Mouse (Mus musculus) lung, postnatal 10 days (tissue): ENCODE measurements around the gene Gng13.
A peak's percentile ranks its signal among the peaks of the same experiment; 100 is the strongest.

Source experiments
- DNase-seq: peaks from one replicate; pipeline ENCODE4 v3.0.0; 2021

The Gng13 gene

GRCm38 (mm10) chr17:25716711-25717637, at the start of gene Gng13:
Gene Gng13, plus strand, starts transcription at chr17:25717171.
- DNase-seq = peak; percentile 50

DNA sequence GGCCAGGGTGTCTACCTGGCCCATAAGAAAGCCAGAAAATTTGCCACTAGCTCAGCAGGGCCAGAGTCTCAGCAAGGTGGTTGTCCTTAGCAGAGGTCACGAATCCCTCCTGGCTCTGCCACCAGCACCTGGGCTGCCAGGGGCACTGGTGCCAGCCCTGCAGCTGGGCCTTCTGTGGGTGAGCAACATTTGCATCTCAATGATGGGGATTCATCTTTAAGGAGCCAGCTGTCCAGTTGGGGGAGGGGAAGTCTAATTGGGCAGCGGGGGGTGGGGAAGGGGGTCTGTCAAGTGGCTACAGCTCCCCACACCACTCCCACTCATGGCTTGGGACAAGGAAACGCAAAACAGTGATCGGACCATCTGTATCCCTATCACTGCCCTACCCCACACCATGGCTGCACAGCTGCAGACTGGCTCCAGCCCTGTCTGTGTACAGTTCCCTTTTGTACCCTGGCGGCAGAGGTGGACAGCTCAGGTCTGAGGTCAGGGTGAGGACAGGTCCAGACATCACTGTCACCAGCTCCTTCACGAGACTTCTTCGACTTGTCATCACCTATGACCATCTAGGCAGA, 48.4 kb upstream of the Gng13 start:
- DNase-seq = no peak

DNA sequence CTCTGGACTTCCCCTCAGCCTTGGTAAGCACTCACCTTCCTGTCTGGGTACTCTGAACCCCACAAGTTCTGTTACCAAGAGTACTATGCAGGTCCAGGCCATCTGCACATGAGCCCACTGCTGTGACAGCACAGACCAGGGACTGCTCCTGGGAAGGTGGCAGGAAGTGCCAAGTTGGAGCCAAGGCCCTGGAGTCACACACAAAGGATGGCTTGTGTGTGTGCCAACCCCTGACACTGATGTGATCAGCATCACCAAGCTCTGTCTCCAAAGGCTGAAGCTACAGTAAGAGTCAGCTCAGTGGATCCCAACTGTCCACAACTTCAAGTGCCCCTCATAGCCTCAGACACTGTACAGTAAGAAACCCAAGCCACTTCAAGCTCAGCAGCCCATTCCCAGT, 44.0 kb upstream of the Gng13 start:
- no peak for DNase-seq

GRCm38 (mm10) chr17:25677969-25678368, 39.0 kb upstream of the Gng13 start:
- no peak for DNase-seq

DNA sequence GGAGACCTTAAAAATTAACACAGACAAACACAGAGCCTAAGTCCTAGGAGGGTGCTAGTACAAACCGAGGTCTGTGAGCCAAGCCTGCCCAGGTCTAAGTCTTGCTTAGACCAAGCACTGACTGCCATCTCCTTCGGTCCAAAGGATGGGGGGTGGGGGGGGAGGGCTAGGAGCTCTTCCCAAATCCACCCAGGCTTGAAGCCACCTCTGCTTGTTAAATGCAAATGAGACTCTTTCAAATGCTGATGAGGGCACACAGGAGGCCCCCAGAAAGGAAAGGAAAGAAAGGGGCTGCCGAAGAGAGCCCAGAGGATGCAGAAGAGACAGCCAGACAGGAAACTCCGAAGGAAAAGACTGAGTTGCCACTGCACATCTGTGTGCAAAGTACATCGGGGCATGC, 37.2 kb upstream of the Gng13 start:
- DNase-seq = no peak

DNA sequence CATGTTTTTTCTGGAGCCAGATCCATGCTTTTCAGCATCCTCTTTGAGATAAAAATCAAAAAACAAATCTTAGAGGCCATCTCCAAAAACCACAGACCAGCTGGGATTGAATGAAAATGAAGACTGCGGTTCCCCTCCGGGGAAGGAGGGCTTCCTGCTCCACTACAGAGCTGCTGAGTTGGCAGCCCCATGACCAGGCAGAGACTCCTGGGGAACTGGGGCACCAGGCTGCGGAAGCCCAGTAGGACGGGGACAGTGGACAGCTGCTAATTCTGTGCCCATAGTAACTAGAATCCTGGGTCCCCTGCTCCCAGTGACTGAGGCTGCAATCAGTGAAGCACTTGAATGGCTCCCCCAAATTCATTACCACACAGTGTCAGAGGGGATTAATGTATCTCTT, 35.3 kb upstream of the Gng13 start:
- DNase-seq = no peak

DNA sequence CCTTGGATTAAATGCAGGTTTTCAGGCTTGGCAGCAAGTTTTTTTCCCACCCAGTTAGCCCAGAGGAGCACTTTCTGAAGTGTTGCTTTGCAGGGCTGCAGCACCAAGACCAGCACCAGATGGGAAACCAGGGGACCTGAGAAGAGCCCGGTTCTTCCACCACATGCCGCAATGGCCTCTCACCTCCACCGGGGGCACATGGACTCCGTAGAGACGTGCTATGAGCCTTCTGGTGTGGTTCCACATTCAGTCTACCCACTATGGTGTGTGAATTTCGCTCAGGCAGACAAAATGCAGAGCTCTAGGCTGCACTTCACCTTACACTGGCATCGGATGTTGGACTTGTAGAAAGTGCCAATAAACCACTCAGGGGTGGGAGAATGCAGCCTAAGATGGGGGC, 30.6 kb upstream of the Gng13 start:
- no peak for DNase-seq

- no peak for DNase-seq
Observed at GRCm38 (mm10) chr17:25688922-25689321, 28.0 kb upstream of the Gng13 start.

GRCm38 (mm10) chr17:25696263-25696662, 20.7 kb upstream of the Gng13 start:
- DNase-seq = no peak

GRCm38 (mm10) chr17:25698446-25698845, 18.5 kb upstream of the Gng13 start:
- peak; percentile 81 for DNase-seq

GRCm38 (mm10) chr17:25700863-25701496, 16.0 kb upstream of the Gng13 start:
- no peak for DNase-seq

DNA sequence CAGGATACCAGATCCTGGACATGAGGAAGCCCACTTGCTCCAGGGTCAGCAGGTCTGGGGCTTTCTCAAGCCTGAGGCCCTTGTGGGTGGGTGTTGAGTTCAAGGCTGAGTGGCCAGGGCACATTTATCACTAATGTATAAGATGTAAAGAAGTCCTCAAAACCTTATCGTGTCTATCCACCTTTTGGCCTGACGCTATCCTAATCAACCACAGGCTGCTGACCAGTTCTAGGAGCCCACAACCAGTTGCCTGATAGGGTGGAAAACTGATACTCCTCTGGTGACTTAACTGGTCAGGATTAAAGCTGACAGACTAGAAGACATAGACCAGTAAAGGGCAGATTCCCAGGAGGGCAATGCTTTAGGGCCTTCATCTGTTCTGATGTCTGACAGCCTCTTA, 7.0 kb upstream of the Gng13 start:
- no peak for DNase-seq

DNA sequence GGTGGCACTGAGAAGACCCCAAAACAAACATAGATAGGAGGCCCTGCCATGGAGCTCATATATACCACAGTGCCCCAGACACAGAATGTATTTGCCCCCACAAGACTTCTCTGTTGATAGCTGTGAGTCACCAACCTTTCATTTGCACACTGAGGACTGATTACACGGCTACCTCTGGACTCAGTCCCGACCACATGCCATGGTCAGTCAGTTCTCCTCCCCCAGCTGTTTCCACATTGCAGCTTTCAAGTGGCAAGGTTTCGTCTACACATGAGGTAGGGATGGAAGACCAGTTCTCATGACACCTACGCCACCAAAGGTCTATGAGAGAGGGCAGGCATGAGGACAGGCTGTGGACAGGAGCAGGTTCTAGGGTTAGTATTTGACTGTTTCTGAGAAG, 5.8 kb upstream of the Gng13 start:
- DNase-seq = no peak

DNA sequence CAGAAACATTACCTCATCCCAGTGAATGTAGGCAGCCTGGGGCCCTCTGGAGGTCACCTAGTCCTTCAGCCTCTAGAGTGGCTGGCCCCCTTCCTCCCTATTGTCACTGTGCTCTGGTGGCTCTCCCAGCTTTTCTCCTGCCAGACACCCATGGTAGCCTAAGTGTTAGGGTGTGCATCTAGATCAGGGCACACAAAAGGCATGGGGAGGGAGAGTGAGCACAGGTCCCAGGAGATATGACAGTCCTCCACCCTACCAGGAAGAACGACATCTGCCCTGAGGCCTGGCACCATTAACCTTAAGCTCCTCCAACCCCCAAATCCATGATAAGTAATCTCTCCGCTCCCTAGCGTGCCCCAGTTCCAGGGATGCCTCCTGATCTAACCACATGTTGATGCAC, 1.3 kb upstream of the Gng13 start:
- DNase-seq = no peak

DNA sequence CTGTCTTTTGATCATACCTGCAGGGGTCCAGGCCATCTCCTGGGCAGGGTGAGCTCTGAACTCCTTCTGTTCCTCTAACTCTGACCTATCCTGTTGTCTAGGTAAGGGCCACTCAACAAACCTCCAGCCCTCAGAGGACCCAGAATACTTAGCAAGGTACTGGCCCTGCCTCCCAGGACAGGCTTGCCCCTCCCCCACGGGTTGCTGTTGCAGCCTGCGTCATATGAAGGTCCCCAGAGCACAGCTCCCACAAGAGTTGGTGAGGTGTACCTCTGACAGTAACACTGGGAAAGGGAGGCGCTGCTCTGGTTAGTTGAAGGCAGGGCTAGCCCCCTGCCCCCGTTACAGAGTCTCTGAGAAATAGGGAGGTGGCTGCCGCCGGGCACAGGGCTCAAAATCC, 841 bp upstream of the Gng13 start:
- DNase-seq = no peak

GRCm38 (mm10) chr17:25717691-25718090, 720 bp downstream of the Gng13 start:
- no peak for DNase-seq

- no peak for DNase-seq
Observed at GRCm38 (mm10) chr17:25721476-25721875, 4.5 kb downstream of the Gng13 start.

DNA sequence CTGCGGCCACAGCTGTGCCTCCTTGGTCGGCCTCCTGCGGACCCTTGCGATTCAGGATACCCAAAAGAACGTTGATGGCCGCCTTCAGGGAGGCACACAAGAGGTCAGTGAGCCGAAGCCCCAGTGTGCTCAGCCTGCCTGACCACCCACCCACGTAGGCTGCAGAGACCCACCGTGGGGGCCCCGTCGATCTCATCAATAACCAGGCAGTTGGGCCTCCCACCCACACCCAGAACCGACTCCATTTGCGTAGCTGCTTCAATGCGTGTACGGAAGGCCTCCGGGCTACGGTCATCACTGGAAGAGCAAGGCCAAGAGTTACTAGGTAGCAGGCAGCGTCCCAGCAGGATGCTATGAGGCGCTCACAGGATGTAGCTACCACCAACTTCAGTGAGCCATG, 6.5 kb downstream of the Gng13 start:
- DNase-seq = no peak

GRCm38 (mm10) chr17:25723919-25724318, 6.9 kb downstream of the Gng13 start:
- no peak for DNase-seq

- DNase-seq = no peak
Observed at GRCm38 (mm10) chr17:25725264-25725663, 8.3 kb downstream of the Gng13 start.

DNA sequence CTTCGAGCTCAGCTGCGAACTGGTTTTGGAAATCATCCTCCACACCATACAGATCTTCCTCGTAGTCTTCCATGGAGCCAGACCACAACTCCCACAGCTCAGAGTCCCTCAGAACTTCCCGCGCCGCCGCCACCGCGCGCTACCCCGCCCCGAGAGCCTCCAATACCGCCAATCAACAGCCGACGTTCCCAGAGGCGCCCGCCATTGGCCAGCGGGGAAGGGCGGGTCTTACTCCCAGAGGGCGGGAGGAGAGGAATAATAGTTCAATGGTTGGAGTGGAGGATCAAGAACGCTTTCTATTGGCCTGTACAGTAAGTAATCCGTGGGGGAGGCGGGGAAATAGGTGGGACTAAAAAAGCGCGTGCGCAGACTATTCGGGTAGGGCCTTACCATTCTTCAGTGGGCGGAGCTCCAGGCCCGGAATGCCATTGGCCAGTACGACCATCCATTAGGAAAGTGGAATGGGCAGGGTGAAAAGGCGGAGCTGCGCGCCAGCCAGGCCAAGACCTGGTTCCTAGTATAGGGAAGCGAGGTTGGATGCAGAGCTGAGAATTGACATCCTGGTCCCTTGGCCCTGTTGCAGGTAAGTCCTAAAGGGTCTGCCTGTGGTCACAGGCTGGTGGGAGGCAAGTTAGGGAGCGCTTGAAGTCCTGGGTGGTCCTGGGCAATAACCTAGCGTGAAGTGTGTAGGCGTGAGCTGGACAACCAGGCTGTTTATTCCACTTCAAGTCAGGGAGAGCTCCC, 10.5 kb downstream of the Gng13 start, which contains the start of the genes Chtf18 and Rpusd1:
Gene Chtf18 (minus strand): TSS at position 155 of the 744 bp plus-strand sequence.
Gene Rpusd1 (plus strand): TSS at position 406 of the 744 bp plus-strand sequence.
- DNase-seq = peak; percentile 100

DNA sequence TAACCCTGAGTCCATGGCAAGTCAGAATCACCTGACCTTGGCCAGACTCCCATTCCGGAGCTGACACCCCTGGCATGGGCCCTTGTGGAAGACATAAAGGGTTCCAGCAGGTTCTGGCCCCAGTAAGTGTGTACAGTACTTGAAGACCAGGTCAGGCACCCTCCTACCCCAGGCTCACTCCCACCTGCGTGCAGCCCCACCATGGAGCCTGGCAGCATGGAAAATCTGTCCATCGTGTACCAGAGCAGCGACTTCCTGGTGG, 11.0 kb downstream of the Gng13 start:
- no peak for DNase-seq

- DNase-seq = peak; percentile 88
Observed at GRCm38 (mm10) chr17:25732082-25732481, 15.1 kb downstream of the Gng13 start.
